Mouse (Mus musculus) megakaryocyte, embryonic 14.5 days (primary cell): ENCODE measurements around the gene Itpa. TPM values are rescaled to one million over a fixed set of nuclear protein-coding genes. Genes with fewer than 3 reads are reported as not detected.

Experiments used
- H3K27me3 ChIP-seq: replicated peaks from 2 replicates; pipeline ENCODE3; 2012; ENCODE audit warnings: inconsistent platforms
- H3K36me3 ChIP-seq: replicated peaks from 2 replicates; pipeline ENCODE3; 2012; ENCODE audit warnings: low read length, inconsistent platforms, mixed read lengths
- H3K4me1 ChIP-seq: 2 replicates; pipeline ENCODE4 v1.6.1; 2012; ENCODE audit warnings: inconsistent platforms
- H3K4me3 ChIP-seq: replicated peaks from 2 replicates; pipeline ENCODE3; 2012; ENCODE audit warnings: moderate library complexity, mild to moderate bottlenecking, inconsistent platforms
- H3K9me3 ChIP-seq: 2 replicates; pipeline ENCODE4 v1.6.1; 2012; ENCODE audit warnings: inconsistent platforms
- FLI1 ChIP-seq: IDR thresholded peaks from 2 replicates; pipeline ENCODE4 v1.6.1; 2012; ENCODE audit warnings: low read length, inconsistent platforms, mixed read lengths
- GATA1 ChIP-seq: IDR thresholded peaks from 3 replicates; pipeline ENCODE4 v1.6.1; 2012; ENCODE audit warnings: mixed read lengths, low read length, inconsistent platforms, borderline replicate concordance
- polyA plus RNA-seq: library from polyadenylated mRNA; stranded (reverse); fragments of >175 nt; gene quantifications from 2 replicates; pipeline ENCODE4 v1.2.3, GENCODE M21; 2012; ENCODE audit warnings: low replicate concordance; ENCODE audit not compliant: insufficient read depth

Gene Itpa
- polyA plus RNA-seq, 1 experiment, result 8.6 TPM

- no peak for TF ChIP-seq GATA1
- no peak for TF ChIP-seq FLI1
- Histone ChIP-seq H3K4me3 (no peak overlapping the region), H3K4me1 (no peaks in the 10 kb centered on the region), H3K9me3 (no peaks in the 10 kb centered on the region), H3K36me3 (peaks cover 93% of the 10 kb centered on the region), H3K27me3 (no peaks in the 10 kb centered on the region)
Measured at GRCm38 (mm10) chr2:130655660-130656339, 11.6 kb upstream of the Itpa start.

DNA sequence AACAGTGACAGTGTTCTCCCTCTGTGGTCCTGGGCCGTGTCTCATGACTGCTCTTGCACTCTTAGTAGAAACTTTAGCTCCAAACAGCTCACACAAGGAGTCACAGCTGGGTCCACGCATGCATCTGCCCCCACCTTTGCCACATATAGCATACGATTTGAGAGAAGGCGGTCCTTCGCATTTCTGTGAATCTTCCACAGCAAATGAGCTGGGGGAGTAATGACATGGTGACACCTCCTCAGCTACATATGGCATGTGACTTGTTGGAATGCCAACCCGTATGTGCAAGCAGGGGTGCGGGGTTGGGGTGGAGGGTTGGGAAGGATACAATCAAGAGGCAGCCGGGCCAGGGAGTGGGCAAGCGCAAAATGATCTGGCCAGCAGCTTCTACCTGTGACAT lies 10.9 kb upstream of the Itpa start:
- no peaks in the 10 kb centered on the region for H3K9me3 ChIP-seq
- H3K27me3 ChIP-seq, result no peaks in the 10 kb centered on the region
- H3K4me3 ChIP-seq, result no peak overlapping the region
- peaks cover 94% of the 10 kb centered on the region for H3K36me3 ChIP-seq
- TF ChIP-seq FLI1, result no peak
- no peaks in the 10 kb centered on the region for H3K4me1 ChIP-seq

- H3K4me3 ChIP-seq, result no peak overlapping the region
- no peaks in the 10 kb centered on the region for H3K27me3 ChIP-seq
- no peaks in the 10 kb centered on the region for H3K9me3 ChIP-seq
- TF ChIP-seq GATA1, result no peak
- no peak for TF ChIP-seq FLI1
- H3K36me3 ChIP-seq, result peaks cover 97% of the 10 kb centered on the region
- H3K4me1 ChIP-seq, result peaks cover 1% of the 10 kb centered on the region; the same call in 1 of the 2 replicates
Measured at GRCm38 (mm10) chr2:130657541-130657940, 9.9 kb upstream of the Itpa start.

DNA sequence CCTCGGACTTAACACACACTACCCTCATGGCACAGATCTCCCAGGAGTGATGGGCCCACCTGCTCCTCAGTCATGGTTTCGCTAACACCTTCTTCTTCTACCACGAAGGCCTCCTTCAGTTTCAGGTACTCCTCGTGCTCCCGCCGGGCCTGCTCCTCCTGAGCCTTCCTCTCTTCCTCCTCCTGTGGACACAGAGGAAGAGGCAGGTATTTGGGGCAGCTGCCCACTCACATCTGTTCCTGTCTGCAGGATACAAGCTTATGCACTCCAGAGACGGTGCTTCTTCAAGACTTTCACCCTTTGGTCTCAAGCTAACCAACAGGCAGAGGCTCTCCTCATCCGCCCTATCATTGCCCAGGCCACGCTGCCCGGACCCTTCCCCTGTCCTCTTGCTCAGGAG lies 8.9 kb upstream of the Itpa start:
- H3K4me1 ChIP-seq, result peaks cover 11% of the 10 kb centered on the region
- TF ChIP-seq GATA1, result no peak
- no peak for TF ChIP-seq FLI1
- no peaks in the 10 kb centered on the region for H3K27me3 ChIP-seq
- H3K4me3 ChIP-seq, result no peak overlapping the region
- peaks cover 98% of the 10 kb centered on the region for H3K36me3 ChIP-seq
- no peaks in the 10 kb centered on the region for H3K9me3 ChIP-seq

DNA sequence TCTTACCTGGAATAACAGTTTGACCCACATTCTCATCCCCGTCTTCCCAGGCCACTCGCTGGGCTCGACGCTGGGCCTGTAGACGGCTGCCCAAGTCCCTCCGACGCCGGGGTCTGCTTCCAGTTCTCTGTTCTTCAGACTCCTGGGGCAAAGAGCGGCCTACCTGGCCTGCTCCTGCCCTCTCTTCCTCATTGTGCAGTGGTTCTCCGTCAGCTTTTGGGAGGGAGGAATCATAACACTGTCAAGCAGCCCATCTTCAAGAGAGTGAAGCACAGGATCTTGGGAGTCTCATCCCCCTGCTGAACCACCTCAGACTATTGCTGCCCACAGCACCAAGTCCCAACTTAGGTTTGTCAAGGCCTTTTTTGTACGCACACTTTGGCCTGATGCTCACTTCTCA lies 4.1 kb upstream of the Itpa start:
- TF ChIP-seq FLI1 (no peak), GATA1 (no peak)
- no peaks in the 10 kb centered on the region for H3K27me3 ChIP-seq
- H3K4me1 ChIP-seq, result peaks cover 38% of the 10 kb centered on the region
- peak overlapping the region; percentile 94 for H3K4me3 ChIP-seq
- H3K36me3 ChIP-seq, result peaks cover 51% of the 10 kb centered on the region
- H3K9me3 ChIP-seq, result no peaks in the 10 kb centered on the region

DNA sequence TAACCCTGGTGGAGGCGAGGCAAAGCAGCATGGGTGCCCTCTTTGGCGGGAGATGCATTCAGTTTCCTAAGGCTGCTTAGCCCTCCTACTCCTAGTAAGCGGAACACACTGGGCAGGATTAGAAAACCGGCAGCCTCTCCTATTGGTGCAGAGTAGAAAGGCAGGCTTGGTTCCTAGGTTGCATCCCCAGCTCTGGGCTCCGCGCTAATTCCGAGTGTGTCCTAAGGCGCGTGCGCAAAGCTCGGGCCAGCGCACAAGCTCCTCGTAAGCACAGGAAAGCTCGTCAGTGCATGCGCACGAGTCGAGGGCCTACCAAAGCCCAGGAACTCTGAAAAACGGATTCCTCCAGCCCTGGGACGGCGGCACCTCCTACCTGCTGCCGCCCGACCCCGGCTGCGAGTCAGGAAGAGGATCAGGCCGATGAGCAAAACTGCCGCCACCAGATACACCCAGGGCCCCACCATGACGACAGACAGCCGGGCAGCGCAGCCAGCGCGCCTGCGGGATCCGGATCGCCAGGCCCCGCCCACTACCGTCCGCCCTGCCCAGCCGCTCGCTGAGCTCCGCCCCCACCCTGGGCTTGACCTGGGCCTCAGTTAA lies 3.2 kb upstream of the Itpa start, which contains the start of gene Ddrgk1:
Ddrgk1 (minus strand) TSS at position 558 of the 600 bp plus-strand sequence.
- H3K4me1 ChIP-seq, result peaks cover 46% of the 10 kb centered on the region
- TF ChIP-seq FLI1 (no peak), GATA1 (no peak)
- peak within 1 kb of the TSS; percentile 94 for H3K4me3 ChIP-seq
- no peaks in the 10 kb centered on the region for H3K9me3 ChIP-seq
- peaks cover 42% of the 10 kb centered on the region for H3K36me3 ChIP-seq
- H3K27me3 ChIP-seq, result no peaks in the 10 kb centered on the region

- no peaks in the 10 kb centered on the region for H3K9me3 ChIP-seq
- H3K4me3 ChIP-seq, result no peak overlapping the region
- no peaks in the 10 kb centered on the region for H3K4me1 ChIP-seq
- H3K36me3 ChIP-seq, result peaks cover 96% of the 10 kb centered on the region
- TF ChIP-seq GATA1, result no peak
- TF ChIP-seq FLI1, result no peak
- H3K27me3 ChIP-seq, result no peaks in the 10 kb centered on the region
Measured at GRCm38 (mm10) chr2:130677211-130677610, 9.8 kb downstream of the Itpa start.

GRCm38 (mm10) chr2:130679154-130679553 lies 11.7 kb downstream of the Itpa start:
- Histone ChIP-seq H3K4me3 (no peak overlapping the region), H3K9me3 (no peaks in the 10 kb centered on the region), H3K36me3 (peaks cover 97% of the 10 kb centered on the region), H3K4me1 (no peaks in the 10 kb centered on the region; the same call in 1 of the 2 replicates), H3K27me3 (no peaks in the 10 kb centered on the region)
- TF ChIP-seq GATA1 (no peak), FLI1 (no peak)

DNA sequence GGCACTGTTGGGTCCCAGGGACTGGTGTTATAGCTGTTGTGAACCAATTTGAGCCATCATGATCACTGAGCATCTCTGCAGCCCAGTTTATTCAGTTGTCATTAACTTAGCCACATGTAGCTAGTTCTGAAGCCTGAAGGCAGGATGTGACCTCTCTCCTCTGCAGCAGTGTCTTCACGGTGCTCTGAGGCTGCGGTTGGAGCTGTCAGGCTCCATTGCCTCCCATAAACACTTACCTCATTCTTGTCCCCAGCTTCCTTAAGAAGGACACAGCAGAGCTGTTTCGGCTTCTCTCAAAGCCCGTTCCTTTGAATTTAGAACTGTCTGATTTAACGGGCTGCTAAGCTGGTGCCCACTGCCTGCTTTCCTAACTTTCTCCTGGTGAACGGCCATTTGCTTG lies 12.5 kb downstream of the Itpa start:
- no peak for TF ChIP-seq GATA1
- TF ChIP-seq FLI1, result no peak
- Histone ChIP-seq H3K27me3 (no peaks in the 10 kb centered on the region), H3K9me3 (no peaks in the 10 kb centered on the region), H3K36me3 (peaks cover 98% of the 10 kb centered on the region), H3K4me3 (no peak overlapping the region), H3K4me1 (peaks cover 3% of the 10 kb centered on the region; the same call in 1 of the 2 replicates)

DNA sequence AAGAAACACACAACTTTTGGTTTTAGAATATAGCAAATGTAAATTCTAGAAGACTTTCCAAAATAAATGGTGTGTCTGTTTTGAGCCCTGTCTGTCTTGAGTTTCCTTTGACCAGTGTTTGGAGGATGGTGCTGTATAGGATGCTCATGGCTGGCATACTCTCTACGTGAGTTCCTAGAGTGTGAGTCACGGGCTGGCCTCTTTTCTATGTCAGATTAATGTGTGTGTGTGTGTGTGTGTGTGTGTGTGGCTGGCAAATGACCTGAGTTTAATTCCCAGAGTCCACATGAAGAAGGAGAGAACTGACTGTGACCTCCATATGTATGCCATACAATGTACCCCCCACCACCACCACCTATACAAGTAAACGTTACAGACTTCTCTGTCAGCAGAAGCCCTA lies 14.1 kb downstream of the Itpa start:
- peaks cover 91% of the 10 kb centered on the region for H3K36me3 ChIP-seq

More for the DNA sequence above, 14.1 kb downstream of the Itpa start:
- Histone ChIP-seq H3K27me3 (peaks cover 5% of the 10 kb centered on the region), H3K4me1 (peaks cover 3% of the 10 kb centered on the region; the same call in 1 of the 2 replicates), H3K4me3 (no peak overlapping the region), H3K9me3 (no peaks in the 10 kb centered on the region)
- TF ChIP-seq GATA1 (no peak), FLI1 (no peak)
